Mouse (Mus musculus): ENCODE results near the gene Pakap.

DNA sequence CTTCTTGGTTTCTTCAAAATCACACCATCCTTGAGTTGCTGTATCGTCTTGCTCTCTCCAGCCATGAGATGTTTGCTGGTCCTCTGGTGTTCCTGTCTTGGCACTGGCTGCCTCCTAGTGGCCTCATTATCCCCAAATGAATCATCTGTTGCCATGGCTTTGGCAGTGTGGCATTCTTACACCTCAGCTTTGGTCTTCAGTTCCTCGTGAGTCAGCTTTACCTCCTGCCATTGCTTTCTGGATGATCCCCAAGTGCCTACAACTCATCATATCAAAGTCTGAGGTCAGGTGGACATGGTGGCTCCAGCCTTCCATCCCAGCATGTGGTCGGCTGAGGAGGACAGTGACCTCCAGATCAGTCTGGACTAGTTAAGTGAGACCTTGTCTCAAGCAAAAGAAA lies 98.1 kb downstream of the Pakap start:
- TF ChIP-seq CTCF (IDR thresholded peaks at IDR 0.05; ENCODE audit: insufficient read depth, low read depth, low read length) (no peak), POLR2A (IDR thresholded peaks at IDR 0.05; ENCODE audit: insufficient read depth, low read depth, low read length) (no peak)
